Mouse (Mus musculus): Measurements from ENCODE around the gene Snap91. TPM values are rescaled to one million over a fixed set of nuclear protein-coding genes. Genes with fewer than 3 reads are reported as not detected.

The Snap91 gene
- polyA plus RNA-seq (2015; fragmentation: Nextera tagmentation; extraction: Ambion mirVana), result 167 and 172 TPM in 2 replicates

GRCm38 (mm10) chr9:86880113-86880972 lies at the start of gene Snap91:
Gene Snap91, minus strand, starts transcription at chr9:86880654.
- Histone ChIP-seq H3K4me3 (peak within 1 kb of the TSS; percentile 92), H3K27ac (peak within 1 kb of the TSS; percentile 97), H3K27me3 (replicated peaks) (no peaks in the 10 kb centered on the region), H3K4me1 (peaks cover 22% of the 10 kb centered on the region), H3K9ac (peak within 1 kb of the TSS; percentile 94), H3K36me3 (replicated peaks) (no peaks in the 10 kb centered on the region), H3K9me3 (no peaks in the 10 kb centered on the region), H3K4me2 (peak within 1 kb of the TSS; percentile 58)
- ATAC-seq (replicated peaks), result peak; percentile 97
- under 1% methylated on average over 94 of the region's 104 CpGs for WGBS

GRCm38 (mm10) chr9:86926519-86926918 lies 46.1 kb upstream of the Snap91 start:
- 70% methylated on average over 5 of the region's 5 CpGs for WGBS
- H3K4me1 ChIP-seq, result no peaks in the 10 kb centered on the region
- 0 out of 2 replicates have a peak, but pooled peaks have one; percentile 60 for ATAC-seq (replicated peaks)
- no peaks in the 10 kb centered on the region for H3K36me3 ChIP-seq (replicated peaks)
- no peaks in the 10 kb centered on the region for H3K27me3 ChIP-seq (replicated peaks)
- no peak overlapping the region for H3K4me2 ChIP-seq
- H3K27ac ChIP-seq, result no peak overlapping the region
- no peak overlapping the region for H3K9ac ChIP-seq
- no peaks in the 10 kb centered on the region for H3K9me3 ChIP-seq
- no peak overlapping the region for H3K4me3 ChIP-seq

- Histone ChIP-seq H3K4me3 (no peak overlapping the region), H3K4me2 (no peak overlapping the region), H3K9me3 (no peaks in the 10 kb centered on the region), H3K27ac (no peak overlapping the region), H3K4me1 (no peaks in the 10 kb centered on the region), H3K36me3 (replicated peaks) (no peaks in the 10 kb centered on the region), H3K9ac (no peak overlapping the region), H3K27me3 (replicated peaks) (no peaks in the 10 kb centered on the region)
- ATAC-seq (replicated peaks), result no peak
- 79% methylated on average over 6 of the region's 6 CpGs for WGBS
Measured at GRCm38 (mm10) chr9:86925688-86926087, 45.2 kb upstream of the Snap91 start.

- Histone ChIP-seq H3K4me3 (no peak overlapping the region), H3K4me2 (no peak overlapping the region), H3K9ac (no peak overlapping the region), H3K36me3 (replicated peaks) (no peaks in the 10 kb centered on the region), H3K27ac (no peak overlapping the region), H3K9me3 (no peaks in the 10 kb centered on the region), H3K4me1 (no peaks in the 10 kb centered on the region), H3K27me3 (replicated peaks) (no peaks in the 10 kb centered on the region)
- 58% methylated on average over 3 of the region's 3 CpGs for WGBS
- ATAC-seq (replicated peaks), result no peak
Measured at GRCm38 (mm10) chr9:86922430-86922829, 42.0 kb upstream of the Snap91 start.

GRCm38 (mm10) chr9:86916543-86916942 lies 36.1 kb upstream of the Snap91 start:
- no peak overlapping the region for H3K4me2 ChIP-seq
- H3K9me3 ChIP-seq, result no peaks in the 10 kb centered on the region
- no peaks in the 10 kb centered on the region for H3K27me3 ChIP-seq (replicated peaks)
- 85% methylated on average over 3 of the region's 3 CpGs for WGBS
- no peak overlapping the region for H3K27ac ChIP-seq
- H3K9ac ChIP-seq, result no peak overlapping the region
- H3K4me1 ChIP-seq, result no peaks in the 10 kb centered on the region
- no peak for ATAC-seq (replicated peaks)
- no peak overlapping the region for H3K4me3 ChIP-seq
- no peaks in the 10 kb centered on the region for H3K36me3 ChIP-seq (replicated peaks)

GRCm38 (mm10) chr9:86899502-86900199 lies 19.2 kb upstream of the Snap91 start:
- H3K4me1 ChIP-seq, result no peaks in the 10 kb centered on the region
- no peak for ATAC-seq (replicated peaks)
- H3K9me3 ChIP-seq, result no peaks in the 10 kb centered on the region
- H3K4me2 ChIP-seq, result no peak overlapping the region
- no peaks in the 10 kb centered on the region for H3K36me3 ChIP-seq (replicated peaks)
- no peak overlapping the region for H3K9ac ChIP-seq
- H3K4me3 ChIP-seq, result no peak overlapping the region
- no peaks in the 10 kb centered on the region for H3K27me3 ChIP-seq (replicated peaks)
- WGBS, result 41% methylated on average over 4 of the region's 4 CpGs
- H3K27ac ChIP-seq, result no peak overlapping the region

GRCm38 (mm10) chr9:86879216-86880112 lies 990 bp downstream of the Snap91 start:
- no peaks in the 10 kb centered on the region for H3K27me3 ChIP-seq (replicated peaks)
- WGBS, result under 1% methylated on average over 75 of the region's 75 CpGs

GRCm38 (mm10) chr9:86878716-86879115 lies 1.7 kb downstream of the Snap91 start:
- ATAC-seq (replicated peaks), result no peak
- Histone ChIP-seq H3K4me2 (peak overlapping the region; percentile 58), H3K9me3 (no peaks in the 10 kb centered on the region), H3K4me3 (peak overlapping the region; percentile 92), H3K27ac (peak overlapping the region; percentile 97), H3K36me3 (replicated peaks) (no peaks in the 10 kb centered on the region), H3K9ac (peak overlapping the region; percentile 94), H3K4me1 (peaks cover 22% of the 10 kb centered on the region), H3K27me3 (replicated peaks) (no peaks in the 10 kb centered on the region)
- 57% methylated on average over 6 of the region's 6 CpGs for WGBS

More at GRCm38 (mm10) chr9:86879216-86880112, 990 bp downstream of the Snap91 start:
- Histone ChIP-seq H3K9me3 (no peaks in the 10 kb centered on the region), H3K4me2 (peak overlapping the region; percentile 58), H3K36me3 (replicated peaks) (no peaks in the 10 kb centered on the region), H3K27ac (peak overlapping the region; percentile 97), H3K9ac (peak overlapping the region; percentile 94), H3K4me3 (peak overlapping the region; percentile 92), H3K4me1 (peaks cover 22% of the 10 kb centered on the region)
- peak; percentile 14 for ATAC-seq (replicated peaks)

GRCm38 (mm10) chr9:86873681-86874080 lies 6.8 kb downstream of the Snap91 start:
- H3K9ac ChIP-seq, result no peak overlapping the region
- WGBS, result 90% methylated on average over 4 of the region's 4 CpGs
- no peak overlapping the region for H3K4me3 ChIP-seq
- peaks cover 23% of the 10 kb centered on the region for H3K4me1 ChIP-seq
- H3K9me3 ChIP-seq, result no peaks in the 10 kb centered on the region
- no peak for ATAC-seq (replicated peaks)
- H3K27me3 ChIP-seq (replicated peaks), result no peaks in the 10 kb centered on the region
- 0 out of 2 replicates have a peak, but pooled peaks cover 4% of the 10 kb centered on the region for H3K36me3 ChIP-seq (replicated peaks)
- H3K27ac ChIP-seq, result no peak overlapping the region
- no peak overlapping the region for H3K4me2 ChIP-seq

GRCm38 (mm10) chr9:86869586-86870338 lies 10.7 kb downstream of the Snap91 start:
- 56% methylated on average over 11 of the region's 11 CpGs for WGBS
- H3K27me3 ChIP-seq (replicated peaks), result no peaks in the 10 kb centered on the region
- no peak overlapping the region for H3K4me3 ChIP-seq
- H3K4me2 ChIP-seq, result no peak overlapping the region
- H3K9ac ChIP-seq, result no peak overlapping the region
- H3K9me3 ChIP-seq, result no peaks in the 10 kb centered on the region
- peaks cover 4% of the 10 kb centered on the region; the same call in 1 of the 2 replicates for H3K4me1 ChIP-seq
- H3K27ac ChIP-seq, result no peak overlapping the region
- 0 out of 2 replicates have a peak, but pooled peaks cover 4% of the 10 kb centered on the region for H3K36me3 ChIP-seq (replicated peaks)
- 0 out of 2 replicates have a peak, but pooled peaks have one; percentile 25 for ATAC-seq (replicated peaks)

GRCm38 (mm10) chr9:86858101-86858500 lies 22.4 kb downstream of the Snap91 start:
- Histone ChIP-seq H3K9ac (no peak overlapping the region), H3K4me2 (no peak overlapping the region), H3K36me3 (replicated peaks) (no peaks in the 10 kb centered on the region), H3K4me1 (no peaks in the 10 kb centered on the region), H3K9me3 (no peaks in the 10 kb centered on the region), H3K27ac (no peak overlapping the region), H3K4me3 (no peak overlapping the region), H3K27me3 (replicated peaks) (no peaks in the 10 kb centered on the region)
- no peak for ATAC-seq (replicated peaks)
- WGBS, result 87% methylated on average over 4 of the region's 4 CpGs

Data from midbrain, embryonic 15.5 days (tissue).